In genomic region chr9:109102541-109102940, GRCm38 (mm10) we compare ENCODE assay signal across 27 mouse cellular contexts. TPM values are rescaled to one million over a fixed set of nuclear protein-coding genes. Genes with fewer than 3 reads are reported as not detected.
A peak's percentile ranks its signal among the peaks of the same experiment; 100 is the strongest.
DNase-seq lines count a peak whose midpoint lies in the region; ATAC-seq and TF ChIP-seq lines count a peak whose summit lies in the region.
"Had no signal": no experiment of that assay in that cellular context is flagged by ENCODE, and none has a peak within 500 bp of the region (broad histone marks: within the 10 kb centered on the region; RNA-seq: fewer than 3 reads in every experiment).

No protein-coding gene starts in this region.

- peaks cover 30% of the 10 kb centered on the region for H3K4me1 ChIP-seq in forebrain, embryonic 12.5 days
- H3K4me1 ChIP-seq in forebrain, embryonic 15.5 days, result peaks cover 27% of the 10 kb centered on the region
- peaks cover 54% of the 10 kb centered on the region for H3K4me1 ChIP-seq in heart, embryonic 16.5 days (ENCODE audit: control insufficient read depth, insufficient read depth, low read length)
- peaks cover 4% of the 10 kb centered on the region for H3K4me1 ChIP-seq in heart, adult 2 months (ENCODE audit: control insufficient read depth, insufficient read depth, low read length)
- peaks cover 39% of the 10 kb centered on the region for H3K4me1 ChIP-seq in midbrain, embryonic 13.5 days (replicated peaks)
- peaks cover 39% of the 10 kb centered on the region for H3K4me1 ChIP-seq in midbrain, embryonic 10.5 days

- TF ChIP-seq POLR2A in heart, adult 2 months (IDR thresholded peaks at IDR 0.05; ENCODE audit: insufficient read depth, low read depth, low read length), result no peak

- no peaks in the 10 kb centered on the region for H3K9me3 ChIP-seq in forebrain, embryonic 12.5 days
- no peaks in the 10 kb centered on the region for H3K9me3 ChIP-seq in forebrain, embryonic 15.5 days
- no peaks in the 10 kb centered on the region for H3K9me3 ChIP-seq in heart, embryonic 16.5 days (replicated peaks; ENCODE audit: control insufficient read depth, low read length)
- no peaks in the 10 kb centered on the region for H3K9me3 ChIP-seq in midbrain, embryonic 13.5 days
- H3K9me3 ChIP-seq in midbrain, embryonic 10.5 days (replicated peaks), result no peaks in the 10 kb centered on the region
- H3K9me3 ChIP-seq: embryonic facial prominence, embryonic 12.5 days; G1E; heart, embryonic 12.5 days; hindbrain, embryonic 12.5 days; hindbrain, embryonic 15.5 days had no signal

- peaks cover 85% of the 10 kb centered on the region for H3K36me3 ChIP-seq in forebrain, embryonic 12.5 days (replicated peaks)
- H3K36me3 ChIP-seq in forebrain, embryonic 15.5 days, result peaks cover 66% of the 10 kb centered on the region
- peaks cover 28% of the 10 kb centered on the region for H3K36me3 ChIP-seq in heart, embryonic 16.5 days (ENCODE audit: control insufficient read depth, insufficient read depth)
- H3K36me3 ChIP-seq in heart, adult 2 months (ENCODE audit: control insufficient read depth, insufficient read depth, low read length), result no peaks in the 10 kb centered on the region
- peaks cover 90% of the 10 kb centered on the region for H3K36me3 ChIP-seq in midbrain, embryonic 13.5 days
- peaks cover 92% of the 10 kb centered on the region for H3K36me3 ChIP-seq in midbrain, embryonic 10.5 days
- H3K36me3 ChIP-seq: G1E had no signal

- peak; percentile 46 for DNase-seq in adrenal gland, postnatal 25 days
- no peak for DNase-seq in adrenal gland, postnatal 14 days
- DNase-seq in heart, adult 2 months, result no peak
- DNase-seq in midbrain, embryonic 10.5 days (ENCODE audit: low spot score), result no peak
- DNase-seq: B cell, adult 2 months; cerebellum, adult 18-20 months; cerebellum, adult 9-10 months; cerebellum, postnatal 14 days; gastrocnemius, postnatal 10 days; gastrocnemius, postnatal 36 days; kidney, adult 18-20 months; kidney, adult 9 months had no signal

- H3K27me3 ChIP-seq in forebrain, embryonic 12.5 days, result no peaks in the 10 kb centered on the region
- H3K27me3 ChIP-seq in forebrain, embryonic 15.5 days, result no peaks in the 10 kb centered on the region
- H3K27me3 ChIP-seq in heart, embryonic 16.5 days (ENCODE audit: control insufficient read depth, insufficient read depth, low read length), result no peaks in the 10 kb centered on the region
- no peaks in the 10 kb centered on the region for H3K27me3 ChIP-seq in heart, adult 2 months (ENCODE audit: control insufficient read depth, insufficient read depth, low read length)
- no peaks in the 10 kb centered on the region for H3K27me3 ChIP-seq in midbrain, embryonic 13.5 days
- no peaks in the 10 kb centered on the region for H3K27me3 ChIP-seq in midbrain, embryonic 10.5 days (ENCODE audit: low read depth, poor library complexity, severe bottlenecking)
- H3K27me3 ChIP-seq: embryonic facial prominence, embryonic 12.5 days; heart, embryonic 12.5 days; hindbrain, embryonic 12.5 days; hindbrain, embryonic 15.5 days had no signal

- ATAC-seq in forebrain, embryonic 12.5 days (ENCODE audit: low FRiP score), result no peak
- no peak for ATAC-seq in forebrain, embryonic 15.5 days (replicated peaks)
- no peak for ATAC-seq in heart, embryonic 16.5 days (replicated peaks; ENCODE audit: extremely low read depth, insufficient read depth, low FRiP score)
- ATAC-seq in midbrain, embryonic 13.5 days, result no peak
- ATAC-seq: forebrain, embryonic 16.5 days; inflammation-experienced regulatory T-cells, adult 6 months; intestine, embryonic 16.5 days; Patski had no signal

- TF ChIP-seq EP300 in heart, adult 2 months (IDR thresholded peaks at IDR 0.05; ENCODE audit: insufficient read depth, low read depth, low read length), result no peak

- intact Hi-C loops in heart, adult 2 months (cut with DNase I), result no loop called here

- 93% methylated on average over 3 of the region's 3 CpGs for WGBS in forebrain, embryonic 12.5 days
- 93% methylated on average over 3 of the region's 3 CpGs for WGBS in forebrain, embryonic 15.5 days
- 78% methylated on average over 3 of the region's 3 CpGs for WGBS in heart, embryonic 16.5 days
- WGBS in heart, adult 2 months, result 86% methylated on average over 3 of the region's 3 CpGs
- WGBS in midbrain, embryonic 13.5 days, result 92% methylated on average over 3 of the region's 3 CpGs
- 96% methylated on average over 3 of the region's 3 CpGs for WGBS in midbrain, embryonic 10.5 days

- H3K4me2 ChIP-seq in forebrain, embryonic 12.5 days, result no peak overlapping the region
- no peak overlapping the region for H3K4me2 ChIP-seq in forebrain, embryonic 15.5 days (replicated peaks)
- H3K4me2 ChIP-seq in heart, embryonic 16.5 days (ENCODE audit: low read depth, low read length), result no peak overlapping the region
- H3K4me2 ChIP-seq in midbrain, embryonic 13.5 days (replicated peaks), result no peak overlapping the region
- H3K4me2 ChIP-seq: embryonic facial prominence, embryonic 12.5 days; heart, embryonic 12.5 days; hindbrain, embryonic 12.5 days; hindbrain, embryonic 15.5 days had no signal

- TF ChIP-seq CTCF in heart, adult 2 months (IDR thresholded peaks at IDR 0.05), result no peak

- H3K27ac ChIP-seq in forebrain, embryonic 12.5 days, result 0 out of 2 replicates have a peak overlapping the region, but pooled peaks have one; percentile 13
- no peak overlapping the region for H3K27ac ChIP-seq in forebrain, embryonic 15.5 days (replicated peaks)
- H3K27ac ChIP-seq in heart, embryonic 16.5 days (ENCODE audit: low read length), result peak overlapping the region; percentile 39; the same call in 1 of the 2 replicates
- H3K27ac ChIP-seq in heart, adult 2 months, result no peak overlapping the region
- H3K27ac ChIP-seq in midbrain, embryonic 13.5 days, result no peak overlapping the region
- H3K27ac ChIP-seq in midbrain, embryonic 10.5 days (replicated peaks), result no peak overlapping the region
- H3K27ac ChIP-seq: embryonic facial prominence, embryonic 12.5 days; hindbrain, embryonic 12.5 days; hindbrain, embryonic 15.5 days had no signal

- no peaks in the 10 kb centered on the region for H3K79me2 ChIP-seq in heart, adult 2 months (replicated peaks; ENCODE audit: control insufficient read depth, insufficient read depth, low read length)

- H3K4me3 ChIP-seq in forebrain, embryonic 12.5 days (replicated peaks), result no peak overlapping the region
- no peak overlapping the region for H3K4me3 ChIP-seq in forebrain, embryonic 15.5 days
- no peak overlapping the region for H3K4me3 ChIP-seq in heart, embryonic 16.5 days (ENCODE audit: low read length)
- no peak overlapping the region for H3K4me3 ChIP-seq in heart, adult 2 months
- H3K4me3 ChIP-seq in midbrain, embryonic 13.5 days (replicated peaks), result no peak overlapping the region
- no peak overlapping the region for H3K4me3 ChIP-seq in midbrain, embryonic 10.5 days
- H3K4me3 ChIP-seq: embryonic facial prominence, embryonic 12.5 days; erythroblast, embryonic 14.5 days; heart, embryonic 12.5 days; hindbrain, embryonic 12.5 days; hindbrain, embryonic 15.5 days had no signal

- no peak overlapping the region for H3K9ac ChIP-seq in forebrain, embryonic 12.5 days
- H3K9ac ChIP-seq in forebrain, embryonic 15.5 days (replicated peaks), result no peak overlapping the region
- H3K9ac ChIP-seq in heart, embryonic 16.5 days (ENCODE audit: low read length), result peak overlapping the region; percentile 28; the same call in 1 of the 2 replicates
- H3K9ac ChIP-seq in heart, adult 2 months (ENCODE audit: low read depth, low read length), result no peak overlapping the region
- peak overlapping the region; percentile 19; the same call in 1 of the 2 replicates for H3K9ac ChIP-seq in midbrain, embryonic 13.5 days (replicated peaks)
- H3K9ac ChIP-seq: embryonic facial prominence, embryonic 12.5 days; heart, embryonic 12.5 days; hindbrain, embryonic 12.5 days; hindbrain, embryonic 15.5 days had no signal

RNA-seq across cellular contexts. Expression of gene Plxnb1, which starts 7.4 kb away (rescaled TPM):
- 122 and 223 TPM in 2 replicates for total RNA-seq in adrenal gland, postnatal 25 days (2021)
- total RNA-seq in adrenal gland, postnatal 14 days (2021), result 63.8 and 67.0 TPM in 2 replicates
- 39.9 and 44.4 TPM in 2 replicates for polyA plus RNA-seq in forebrain, embryonic 12.5 days (2016; fragmentation: Nextera tagmentation; extraction: Ambion mirVana)
- polyA plus RNA-seq in forebrain, embryonic 15.5 days (2015; fragmentation: Nextera tagmentation; extraction: Ambion mirVana), result 20.7 and 23.5 TPM in 2 replicates
- 7.8 and 8.8 TPM in 2 replicates for polyA plus RNA-seq in heart, embryonic 16.5 days (2015; fragmentation: Nextera tagmentation; extraction: Ambion mirVana)
- total RNA-seq in heart, adult 2 months (2021), result 10 to 100 TPM; 15.7 to 21.1 TPM
- polyA plus RNA-seq in heart, adult 2 months (2012; rRNA removed), result 25.0 and 31.9 TPM in 2 replicates
- polyA plus RNA-seq in midbrain, embryonic 13.5 days (2015; fragmentation: Nextera tagmentation; extraction: Ambion mirVana), result 28.2 and 33.3 TPM in 2 replicates
- 24.9 and 36.8 TPM in 2 replicates for polyA plus RNA-seq in midbrain, embryonic 10.5 days (2016; fragmentation: Nextera tagmentation; extraction: Ambion mirVana)
- total RNA-seq: granulocyte monocyte progenitor cell, adult 5-6 weeks had no signal
- polyA plus RNA-seq: G1E had no signal

RNA-seq across cellular contexts. Expression of gene Tma7, which starts 20.2 kb away (rescaled TPM):
- total RNA-seq in adrenal gland, postnatal 25 days (2021), result 370 and 418 TPM in 2 replicates
- total RNA-seq in adrenal gland, postnatal 14 days (2021), result 326 and 340 TPM in 2 replicates
- 734 and 744 TPM in 2 replicates for polyA plus RNA-seq in forebrain, embryonic 12.5 days (2016; fragmentation: Nextera tagmentation; extraction: Ambion mirVana)
- 568 and 598 TPM in 2 replicates for polyA plus RNA-seq in forebrain, embryonic 15.5 days (2015; fragmentation: Nextera tagmentation; extraction: Ambion mirVana)
- 414 and 431 TPM in 2 replicates for polyA plus RNA-seq in heart, embryonic 16.5 days (2015; fragmentation: Nextera tagmentation; extraction: Ambion mirVana)
- 100 to 1,000 TPM; 218 to 235 TPM for total RNA-seq in heart, adult 2 months (2021)
- polyA plus RNA-seq in heart, adult 2 months (2012; rRNA removed), result 41.4 and 59.3 TPM in 2 replicates
- 724 and 757 TPM in 2 replicates for polyA plus RNA-seq in midbrain, embryonic 13.5 days (2015; fragmentation: Nextera tagmentation; extraction: Ambion mirVana)
- 733 and 761 TPM in 2 replicates for polyA plus RNA-seq in midbrain, embryonic 10.5 days (2016; fragmentation: Nextera tagmentation; extraction: Ambion mirVana)

RNA-seq across cellular contexts. Expression of gene Ccdc51, which starts 20.2 kb away (rescaled TPM):
- total RNA-seq in adrenal gland, postnatal 25 days (2021), result 15.7 and 21.0 TPM in 2 replicates
- total RNA-seq in adrenal gland, postnatal 14 days (2021), result 15.7 and 17.2 TPM in 2 replicates
- polyA plus RNA-seq in forebrain, embryonic 12.5 days (2016; fragmentation: Nextera tagmentation; extraction: Ambion mirVana), result 13.9 and 14.9 TPM in 2 replicates
- 17.3 and 18.4 TPM in 2 replicates for polyA plus RNA-seq in forebrain, embryonic 15.5 days (2015; fragmentation: Nextera tagmentation; extraction: Ambion mirVana)
- polyA plus RNA-seq in heart, embryonic 16.5 days (2015; fragmentation: Nextera tagmentation; extraction: Ambion mirVana), result 14.7 and 15.9 TPM in 2 replicates
- 10 to 100 TPM; 11.1 to 11.8 TPM for total RNA-seq in heart, adult 2 months (2021)
- polyA plus RNA-seq in heart, adult 2 months (2012; rRNA removed), result 7.0 and 9.2 TPM in 2 replicates
- polyA plus RNA-seq in midbrain, embryonic 13.5 days (2015; fragmentation: Nextera tagmentation; extraction: Ambion mirVana), result 12.8 and 14.6 TPM in 2 replicates
- 14.5 and 14.9 TPM in 2 replicates for polyA plus RNA-seq in midbrain, embryonic 10.5 days (2016; fragmentation: Nextera tagmentation; extraction: Ambion mirVana)

RNA-seq across cellular contexts. Expression of gene Atrip, which starts 28.6 kb away (rescaled TPM):
- total RNA-seq in adrenal gland, postnatal 25 days (2021), result 18.1 and 20.5 TPM in 2 replicates
- total RNA-seq in adrenal gland, postnatal 14 days (2021), result 14.6 and 16.0 TPM in 2 replicates
- 32.4 and 32.5 TPM in 2 replicates for polyA plus RNA-seq in forebrain, embryonic 12.5 days (2016; fragmentation: Nextera tagmentation; extraction: Ambion mirVana)
- polyA plus RNA-seq in forebrain, embryonic 15.5 days (2015; fragmentation: Nextera tagmentation; extraction: Ambion mirVana), result 32.0 and 36.5 TPM in 2 replicates
- polyA plus RNA-seq in heart, embryonic 16.5 days (2015; fragmentation: Nextera tagmentation; extraction: Ambion mirVana), result 15.6 and 17.3 TPM in 2 replicates
- 1 to 10 TPM; 8.0 to 9.0 TPM for total RNA-seq in heart, adult 2 months (2021)
- 10.0 and 13.9 TPM in 2 replicates for polyA plus RNA-seq in heart, adult 2 months (2012; rRNA removed)
- polyA plus RNA-seq in midbrain, embryonic 13.5 days (2015; fragmentation: Nextera tagmentation; extraction: Ambion mirVana), result 31.0 and 31.7 TPM in 2 replicates
- 32.1 and 33.4 TPM in 2 replicates for polyA plus RNA-seq in midbrain, embryonic 10.5 days (2016; fragmentation: Nextera tagmentation; extraction: Ambion mirVana)

RNA-seq across cellular contexts. Expression of gene Trex1, which starts 43.0 kb away (rescaled TPM):
- total RNA-seq in adrenal gland, postnatal 25 days (2021), result 18.8 and 23.3 TPM in 2 replicates
- 13.7 and 13.8 TPM in 2 replicates for total RNA-seq in adrenal gland, postnatal 14 days (2021)
- polyA plus RNA-seq in forebrain, embryonic 12.5 days (2016; fragmentation: Nextera tagmentation; extraction: Ambion mirVana), result 8.4 and 8.9 TPM in 2 replicates
- polyA plus RNA-seq in forebrain, embryonic 15.5 days (2015; fragmentation: Nextera tagmentation; extraction: Ambion mirVana), result 16.5 and 16.7 TPM in 2 replicates
- polyA plus RNA-seq in heart, embryonic 16.5 days (2015; fragmentation: Nextera tagmentation; extraction: Ambion mirVana), result 12.5 and 14.5 TPM in 2 replicates
- 10 to 100 TPM; 12.6 to 13.3 TPM for total RNA-seq in heart, adult 2 months (2021)
- 45.8 and 55.2 TPM in 2 replicates for polyA plus RNA-seq in heart, adult 2 months (2012; rRNA removed)
- 13.6 and 14.5 TPM in 2 replicates for polyA plus RNA-seq in midbrain, embryonic 13.5 days (2015; fragmentation: Nextera tagmentation; extraction: Ambion mirVana)
- polyA plus RNA-seq in midbrain, embryonic 10.5 days (2016; fragmentation: Nextera tagmentation; extraction: Ambion mirVana), result 7.5 and 10.1 TPM in 2 replicates

Comparison
In these comparisons a context has a peak if more than half of its experiments do, and no peak if none do; other contexts are left out.
1. H3K27ac ChIP-seq: peak in forebrain, embryonic 12.5 days (single experiment) and heart, embryonic 16.5 days (single experiment); none in forebrain, embryonic 15.5 days (single experiment), heart, adult 2 months (single experiment), midbrain, embryonic 13.5 days (single experiment) and midbrain, embryonic 10.5 days (single experiment).
2. H3K9ac ChIP-seq: peak in heart, embryonic 16.5 days (single experiment) and midbrain, embryonic 13.5 days (single experiment); none in forebrain, embryonic 12.5 days (single experiment), forebrain, embryonic 15.5 days (single experiment) and heart, adult 2 months (single experiment).